Mouse (Mus musculus) hindbrain, embryonic 10.5 days (tissue): Measurements from ENCODE around the gene Rsph1. TPM values are rescaled to one million over a fixed set of nuclear protein-coding genes. Genes with fewer than 3 reads are reported as not detected.

Experiments used
- polyA plus RNA-seq: library from polyadenylated mRNA; unstranded; fragments of >200 nt; fragmentation: Nextera tagmentation; extraction: Ambion mirVana; gene quantifications from 2 replicates; pipeline ENCODE4 v1.2.1, GENCODE M21; 2016

Gene Rsph1
- polyA plus RNA-seq, 1 experiment from 2014 or later: 7.7 TPM

Other genes with a start within 250 kb of the Rsph1 start
- 6.9 and 9.7 TPM in 2 replicates for gene Abcg1, start 219.7 kb downstream of the Rsph1 start, polyA plus RNA-seq
- 1.1 TPM in 1 of 2 replicates, not detected in the other for gene Tff3, start 147.7 kb downstream of the Rsph1 start, polyA plus RNA-seq
- gene Tff2, start 133.1 kb downstream of the Rsph1 start, polyA plus RNA-seq: not detected in 2 replicates
- gene Tff1, start 112.1 kb downstream of the Rsph1 start, polyA plus RNA-seq: not detected in 2 replicates
- 0.06 TPM in 1 of 2 replicates, not detected in the other for gene Tmprss3, start 78.4 kb downstream of the Rsph1 start, polyA plus RNA-seq
- gene Ubash3a, start 69.5 kb downstream of the Rsph1 start, polyA plus RNA-seq: 0.14 and 0.61 TPM in 2 replicates
- gene Slc37a1, start 9.4 kb upstream of the Rsph1 start, polyA plus RNA-seq: 9.0 and 17.3 TPM in 2 replicates
- gene Pde9a, start 108.8 kb upstream of the Rsph1 start, polyA plus RNA-seq: 12.4 and 19.9 TPM in 2 replicates
- 60.8 and 68.0 TPM in 2 replicates for gene Wdr4, start 242.6 kb upstream of the Rsph1 start, polyA plus RNA-seq
- gene Ndufv3, start 242.7 kb upstream of the Rsph1 start, polyA plus RNA-seq: 261 and 297 TPM in 2 replicates